Mouse (Mus musculus) MEL (cell line): Measurements from ENCODE around the gene Fgf5.

Experiments
- BHLHE40 ChIP-seq: IDR thresholded peaks from 2 replicates; pipeline ENCODE4 v1.6.1; 2012; ENCODE audit warnings: low read depth, mild to moderate bottlenecking, inconsistent platforms, low read length, improper control_type of control experiment, borderline replicate concordance
- CTCF ChIP-seq, 3 experiments: IDR thresholded peaks in 2 of 3; conservative IDR thresholded peaks in 1 of 3; 2 replicates each; pipeline ENCODE4 v1.5.1; 2011 to 2012; ENCODE audit warnings: low read length in 3 of 3, low read depth in 2 of 3, mild to moderate bottlenecking in 2 of 3, improper control_type of control experiment in 1 of 3, inconsistent platforms in 1 of 3, mixed read lengths in 1 of 3, moderate library complexity in 1 of 3; ENCODE audit not compliant: control insufficient read depth in 1 of 3, insufficient read depth in 1 of 3, poor library complexity in 1 of 3, severe bottlenecking in 1 of 3
- GATA1 ChIP-seq: IDR thresholded peaks from 2 replicates; pipeline ENCODE4 v1.6.1; 2011; ENCODE audit warnings: low read depth, low read length, improper control_type of control experiment
- MAFK ChIP-seq: IDR thresholded peaks from 2 replicates; pipeline ENCODE4 v1.6.1; 2011; ENCODE audit warnings: low read depth, mild to moderate bottlenecking, low read length, improper control_type of control experiment, borderline replicate concordance
- MAX ChIP-seq: IDR thresholded peaks from 2 replicates; pipeline ENCODE4 v1.6.1; 2011; ENCODE audit warnings: low read length, improper control_type of control experiment
- MAZ ChIP-seq: IDR thresholded peaks from 2 replicates; pipeline ENCODE4 v1.6.1; 2012; ENCODE audit warnings: low read depth, mild to moderate bottlenecking, inconsistent platforms, low read length, improper control_type of control experiment
- POLR2A ChIP-seq, 2 experiments: IDR thresholded peaks; 2 replicates each; pipeline ENCODE4 v1.6.1; 2011 to 2012; ENCODE audit warnings: low read length in 2 of 2, mild to moderate bottlenecking in 2 of 2, control low read depth in 1 of 2, improper control_type of control experiment in 1 of 2, low read depth in 1 of 2, moderate library complexity in 1 of 2; ENCODE audit not compliant: control insufficient read depth in 1 of 2, insufficient read depth in 1 of 2, poor library complexity in 1 of 2
- SIN3A ChIP-seq: IDR thresholded peaks from 2 replicates; pipeline ENCODE4 v1.6.1; 2012; ENCODE audit warnings: low read length, improper control_type of control experiment, inconsistent platforms
- TAL1 ChIP-seq: IDR thresholded peaks from 2 replicates; pipeline ENCODE4 v1.6.1; 2012; ENCODE audit warnings: mild to moderate bottlenecking, inconsistent platforms, low read length, moderate library complexity, mixed read lengths
- ZKSCAN1 ChIP-seq: IDR thresholded peaks from 2 replicates; pipeline ENCODE4 v1.6.1; 2012; ENCODE audit warnings: low read depth, mild to moderate bottlenecking, inconsistent platforms, low read length, improper control_type of control experiment, moderate library complexity

DNA sequence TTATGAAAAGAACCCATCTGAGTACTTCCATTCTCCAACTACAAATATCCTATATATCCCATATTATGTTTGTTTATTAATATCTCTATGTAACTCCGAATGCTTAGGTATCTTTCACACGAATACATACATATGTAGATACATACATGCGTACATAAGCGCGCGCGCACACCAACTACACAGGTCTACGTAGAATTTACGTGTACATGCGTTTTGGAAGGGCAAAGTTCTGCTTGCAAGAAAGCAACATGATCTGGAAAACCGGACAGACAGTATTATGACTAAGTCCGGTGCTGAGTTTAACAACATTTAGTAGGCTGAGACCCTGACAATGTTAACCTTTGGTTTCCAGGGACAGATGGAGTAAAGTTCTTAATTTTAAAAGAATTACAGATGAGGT lies 1.2 kb downstream of the Fgf5 start:
- TF ChIP-seq MAZ, result no peak
- no peak for TF ChIP-seq MAX
- no peak for TF ChIP-seq GATA1
- no peak for TF ChIP-seq ZKSCAN1
- TF ChIP-seq TAL1, result no peak
- no peak for TF ChIP-seq SIN3A
- TF ChIP-seq BHLHE40, result no peak
- TF ChIP-seq CTCF (IDR thresholded peaks at IDR 0.05 in 2 of 3, conservative IDR thresholded peaks at IDR 0.05 in 1 of 3; ENCODE audit: control insufficient read depth in 1 of 3, insufficient read depth in 1 of 3, low read depth in 2 of 3, low read length in 3 of 3, poor library complexity in 1 of 3, severe bottlenecking in 1 of 3), result no peak
- no peak for TF ChIP-seq POLR2A (IDR thresholded peaks at IDR 0.05; ENCODE audit: control insufficient read depth in 1 of 2, insufficient read depth in 1 of 2, low read depth in 1 of 2, low read length in 2 of 2, poor library complexity in 1 of 2)
- TF ChIP-seq MAFK, result no peak
